Mouse (Mus musculus): Measurements from ENCODE around the gene Sall2.
"Not testable (repeated sequence)": the region's sequence is repeated elsewhere in the genome, so short reads cannot be mapped to it uniquely, and the experiment has no call there.

Sall2 gene

GRCm38 (mm10) chr14:52303517-52303916 is 25.0 kb downstream of the Sall2 start:
- DNase-seq (ENCODE audit: low read depth, low spot score) = not testable (repeated sequence)

GRCm38 (mm10) chr14:52295558-52296264 is 32.9 kb downstream of the Sall2 start:
- no peak for DNase-seq (ENCODE audit: low read depth, low spot score)

GRCm38 (mm10) chr14:52284191-52284590 is 44.4 kb downstream of the Sall2 start:
- no peak for DNase-seq (ENCODE audit: low read depth, low spot score)

GRCm38 (mm10) chr14:52283629-52284028 is 44.9 kb downstream of the Sall2 start:
- DNase-seq (ENCODE audit: low read depth, low spot score) = no peak

GRCm38 (mm10) chr14:52279747-52280120 is 48.8 kb downstream of the Sall2 start:
- no peak for DNase-seq (ENCODE audit: low read depth, low spot score)

- DNase-seq (ENCODE audit: low read depth, low spot score) = peak; percentile 98
Observed at GRCm38 (mm10) chr14:52278932-52279746, 49.4 kb downstream of the Sall2 start, which contains the start of the genes Tox4 and Rab2b. TSS of gene Tox4 (plus strand) at chr14:52279146. TSS of gene Rab2b (minus strand) at chr14:52279545.

GRCm38 (mm10) chr14:52277210-52277609 is 51.4 kb downstream of the Sall2 start:
- no peak for DNase-seq (ENCODE audit: low read depth, low spot score)

GRCm38 (mm10) chr14:52272781-52273180 is 55.8 kb downstream of the Sall2 start:
- DNase-seq (ENCODE audit: low read depth, low spot score) = no peak
